Mouse (Mus musculus) granulocyte monocyte progenitor cell, adult 5-6 weeks (primary cell): ENCODE results near the gene Smco1. TPM values are rescaled to one million over a fixed set of nuclear protein-coding genes. Genes with fewer than 3 reads are reported as not detected.
A peak's percentile ranks its signal among the peaks of the same experiment; 100 is the strongest.

Experiments used
- ATAC-seq: replicated peaks from 2 replicates; pipeline ENCODE4 v1.8.0; 2016; ENCODE audit warnings: mild to moderate bottlenecking, moderate TSS enrichment, inconsistent platforms; ENCODE audit not compliant: poor library complexity, severe bottlenecking
- total RNA-seq, 2 experiments: library from RNA; stranded (forward) in 1 of 2; stranded (reverse) in 1 of 2; fragments of 200-712, 200-1000 nt in 1 of 2; fragments of >200 nt in 1 of 2; fragmentation: Nextera tagmentation in 1 of 2; gene quantifications; 2 replicates each; pipeline ENCODE4 v1.2.3; 2014 to 2017

Smco1 gene
- total RNA-seq, 2 experiments from 2014 or later: not detected

- ATAC-seq: no peak
Measured at GRCm38 (mm10) chr16:32303886-32304285, 32.6 kb downstream of the Smco1 start.

- no peak for ATAC-seq
Measured at GRCm38 (mm10) chr16:32311970-32312369, 40.7 kb downstream of the Smco1 start.

DNA sequence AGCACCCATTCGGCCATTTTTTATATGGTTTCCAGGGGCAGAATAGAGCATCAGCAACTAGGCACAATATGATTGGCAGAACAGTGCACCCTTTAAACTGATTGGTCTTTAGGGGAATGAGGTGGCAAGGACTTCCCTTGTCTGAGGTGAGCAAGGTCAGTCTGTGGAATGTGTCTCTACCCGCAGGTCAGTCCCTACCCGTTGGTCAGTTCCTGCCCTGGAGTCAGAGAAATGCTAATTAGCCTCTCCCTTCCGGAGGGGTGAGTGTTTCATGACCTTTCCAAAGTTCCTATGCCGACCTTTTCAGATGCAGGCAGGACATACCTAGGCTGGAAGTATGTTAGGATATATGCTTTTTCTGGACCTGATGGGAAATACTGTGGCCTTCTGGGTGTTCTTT lies 41.1 kb downstream of the Smco1 start:
- no peak for ATAC-seq

GRCm38 (mm10) chr16:32312859-32313258 lies 41.6 kb downstream of the Smco1 start:
- ATAC-seq: no peak

DNA sequence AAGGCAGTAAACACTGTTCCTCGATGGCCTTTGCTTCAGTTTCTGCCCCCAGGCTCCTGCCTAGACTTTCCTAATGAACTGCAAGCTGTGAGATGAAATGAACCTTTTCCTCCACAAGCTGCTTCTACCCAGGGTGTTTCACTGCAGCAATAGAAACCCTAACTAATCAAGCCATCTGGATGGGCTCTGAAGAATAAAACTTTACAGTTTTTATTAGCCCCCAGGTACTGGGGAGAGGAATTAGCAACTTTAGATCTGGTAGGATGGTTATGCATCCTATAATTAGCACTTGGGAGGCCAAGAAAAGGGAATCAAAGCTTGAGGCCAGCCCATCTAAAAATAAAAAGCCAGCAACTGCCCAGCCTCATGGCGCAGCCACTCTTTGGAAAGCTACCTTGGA lies 45.3 kb downstream of the Smco1 start:
- ATAC-seq: no peak

- peak; percentile 61 for ATAC-seq
Measured at GRCm38 (mm10) chr16:32323953-32324352, 52.7 kb downstream of the Smco1 start.

Other genes with a start within 250 kb of the Smco1 start
- gene Pak2, start 192.1 kb upstream of the Smco1 start, total RNA-seq (2014; fragmentation: Nextera tagmentation): 65.0 and 67.3 TPM in 2 replicates
- 54.2 and 54.9 TPM in 2 replicates for gene Pak2, start 192.1 kb upstream of the Smco1 start, total RNA-seq (2017)
- 84.7 and 88.8 TPM in 2 replicates for gene Pigx, start 171.7 kb upstream of the Smco1 start, total RNA-seq (2014; fragmentation: Nextera tagmentation)
- 46.6 and 75.6 TPM in 2 replicates for gene Pigx, start 171.7 kb upstream of the Smco1 start, total RNA-seq (2017)
- 9.9 and 18.8 TPM in 2 replicates for gene Cep19, start 171.7 kb upstream of the Smco1 start, total RNA-seq (2014; fragmentation: Nextera tagmentation)
- gene Cep19, start 171.7 kb upstream of the Smco1 start, total RNA-seq (2017): 27.0 and 36.8 TPM in 2 replicates
- gene Nrros, start 105.9 kb upstream of the Smco1 start, total RNA-seq (2014; fragmentation: Nextera tagmentation): 185 and 192 TPM in 2 replicates
- gene Nrros, start 105.9 kb upstream of the Smco1 start, total RNA-seq (2017): 110 and 119 TPM in 2 replicates
- gene Bex6, start 91.6 kb upstream of the Smco1 start, total RNA-seq (2014; fragmentation: Nextera tagmentation): 102 and 159 TPM in 2 replicates
- 86.7 and 90.4 TPM in 2 replicates for gene Bex6, start 91.6 kb upstream of the Smco1 start, total RNA-seq (2017)
- gene Fbxo45, start 24.3 kb upstream of the Smco1 start, total RNA-seq (2014; fragmentation: Nextera tagmentation): 10.8 and 17.9 TPM in 2 replicates
- gene Fbxo45, start 24.3 kb upstream of the Smco1 start, total RNA-seq (2017): 21.9 and 22.5 TPM in 2 replicates
- 13.5 and 22.1 TPM in 2 replicates for gene Wdr53, start 24.2 kb upstream of the Smco1 start, total RNA-seq (2014; fragmentation: Nextera tagmentation)
- gene Wdr53, start 24.2 kb upstream of the Smco1 start, total RNA-seq (2017): 12.9 and 16.0 TPM in 2 replicates
- gene Rnf168, start 6.0 kb downstream of the Smco1 start, total RNA-seq (2014; fragmentation: Nextera tagmentation): 24.6 and 28.5 TPM in 2 replicates
- gene Rnf168, start 6.0 kb downstream of the Smco1 start, total RNA-seq (2017): 52.1 and 67.7 TPM in 2 replicates
- 26.1 and 40.0 TPM in 2 replicates for gene Ubxn7, start 60.8 kb downstream of the Smco1 start, total RNA-seq (2014; fragmentation: Nextera tagmentation)
- gene Ubxn7, start 60.8 kb downstream of the Smco1 start, total RNA-seq (2017): 25.0 and 28.7 TPM in 2 replicates
- not detected in 2 replicates for gene Tm4sf19, start 129.0 kb downstream of the Smco1 start, total RNA-seq (2014; fragmentation: Nextera tagmentation)
- gene Tm4sf19, start 129.0 kb downstream of the Smco1 start, total RNA-seq (2017): not detected in 2 replicates
- 41.4 and 54.7 TPM in 2 replicates for gene Tctex1d2, start 148.2 kb downstream of the Smco1 start, total RNA-seq (2014; fragmentation: Nextera tagmentation)
- gene Tctex1d2, start 148.2 kb downstream of the Smco1 start, total RNA-seq (2017): 31.5 and 49.4 TPM in 2 replicates
- 53.2 and 65.3 TPM in 2 replicates for gene Pcyt1a, start 159.5 kb downstream of the Smco1 start, total RNA-seq (2014; fragmentation: Nextera tagmentation)
- gene Pcyt1a, start 159.5 kb downstream of the Smco1 start, total RNA-seq (2017): 79.3 and 90.5 TPM in 2 replicates
- gene Slc51a, start 216.4 kb downstream of the Smco1 start, total RNA-seq (2014; fragmentation: Nextera tagmentation): not detected in 2 replicates
- 0.05 and 0.30 TPM in 2 replicates for gene Slc51a, start 216.4 kb downstream of the Smco1 start, total RNA-seq (2017)
- gene Zdhhc19, start 224.8 kb downstream of the Smco1 start, total RNA-seq (2014; fragmentation: Nextera tagmentation): not detected in 2 replicates
- gene Zdhhc19, start 224.8 kb downstream of the Smco1 start, total RNA-seq (2017): not detected in 2 replicates